Mouse (Mus musculus): ENCODE results near the gene P2ry2. TPM values are rescaled to one million over a fixed set of nuclear protein-coding genes. Genes with fewer than 3 reads are reported as not detected.

P2ry2 gene
- polyA plus RNA-seq, 1 experiment from 2014 or later, result 4.2 TPM

DNA sequence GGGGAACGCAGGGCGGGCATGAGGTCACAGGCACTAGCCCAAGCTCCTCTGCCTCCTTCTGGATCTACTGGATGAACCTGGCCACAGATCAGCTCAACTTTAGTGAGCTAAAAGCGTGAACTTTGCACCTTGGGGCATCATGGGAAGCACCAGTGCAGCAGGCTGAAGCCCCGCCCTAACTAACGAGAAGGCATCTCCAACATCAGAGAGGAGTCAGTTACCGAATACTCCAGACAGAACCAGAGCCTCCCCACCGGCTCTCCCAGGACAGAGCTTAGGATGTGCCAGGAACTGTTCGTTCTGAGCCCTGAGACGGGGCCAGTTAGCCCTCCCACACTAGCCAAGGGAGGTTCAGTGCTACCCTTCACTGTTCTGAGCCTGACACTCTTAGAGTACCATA is 44.8 kb downstream of the P2ry2 start:
- ATAC-seq (replicated peaks; ENCODE audit: low FRiP score, low read depth) (no peak), DNase-seq (ENCODE audit: low spot score) (no peak)
- H3K27me3 ChIP-seq (ENCODE audit: insufficient read depth, low read length), result no peaks in the 10 kb centered on the region
- H3K9me3 ChIP-seq (replicated peaks; ENCODE audit: low read length), result no peaks in the 10 kb centered on the region
- H3K4me2 ChIP-seq (ENCODE audit: low read length), result no peak overlapping the region
- no peaks in the 10 kb centered on the region for H3K4me1 ChIP-seq (replicated peaks; ENCODE audit: insufficient read depth, low read length)
- no peak overlapping the region for H3K4me3 ChIP-seq (replicated peaks; ENCODE audit: low read depth, low read length)
- no peak overlapping the region for H3K27ac ChIP-seq
- H3K9ac ChIP-seq (ENCODE audit: low read depth, low read length), result no peak overlapping the region
- H3K36me3 ChIP-seq (ENCODE audit: insufficient read depth, low read length), result no peaks in the 10 kb centered on the region
- no peak for TF ChIP-seq CTCF (IDR thresholded peaks at IDR 0.05; ENCODE audit: low read depth)
- WGBS, result 71% methylated on average over 9 of the region's 9 CpGs

- DNase-seq (ENCODE audit: low spot score) (no peak), ATAC-seq (replicated peaks; ENCODE audit: low FRiP score, low read depth) (no peak)
- Histone ChIP-seq H3K27ac (no peak overlapping the region), H3K9me3 (replicated peaks; ENCODE audit: low read length) (no peaks in the 10 kb centered on the region), H3K4me2 (ENCODE audit: low read length) (no peak overlapping the region), H3K4me1 (replicated peaks; ENCODE audit: insufficient read depth, low read length) (no peaks in the 10 kb centered on the region), H3K36me3 (ENCODE audit: insufficient read depth, low read length) (no peaks in the 10 kb centered on the region), H3K27me3 (ENCODE audit: insufficient read depth, low read length) (no peaks in the 10 kb centered on the region), H3K4me3 (replicated peaks; ENCODE audit: low read depth, low read length) (no peak overlapping the region), H3K9ac (ENCODE audit: low read depth, low read length) (no peak overlapping the region)
- 90% methylated on average over 7 of the region's 7 CpGs for WGBS
- TF ChIP-seq CTCF (IDR thresholded peaks at IDR 0.05; ENCODE audit: low read depth), result no peak
These were observed 46.7 kb downstream of the P2ry2 start for GRCm38 (mm10) chr7:100966014-100966413.

DNA sequence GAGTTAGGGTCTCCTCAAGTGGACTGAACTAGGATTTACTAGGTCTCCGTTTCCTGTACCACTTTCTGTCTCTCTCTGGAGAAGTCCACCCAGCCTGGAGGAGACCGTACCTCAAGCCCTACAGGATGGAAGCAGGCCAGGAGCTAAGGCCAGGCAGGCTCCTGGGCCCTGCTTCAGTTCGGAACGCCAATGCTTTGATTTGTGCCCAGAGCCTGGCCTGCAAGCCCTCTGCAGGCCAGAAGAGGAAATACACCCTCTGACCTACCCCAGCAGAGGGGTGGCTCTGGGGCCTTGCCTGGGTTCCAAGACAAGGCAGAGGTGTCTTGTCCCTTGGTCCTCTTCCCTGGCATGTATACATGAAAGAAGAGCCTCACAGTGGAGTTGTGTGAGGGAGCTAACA is 47.6 kb downstream of the P2ry2 start:
- no peak overlapping the region for H3K4me2 ChIP-seq (ENCODE audit: low read length)
- H3K9me3 ChIP-seq (replicated peaks; ENCODE audit: low read length), result no peaks in the 10 kb centered on the region
- WGBS, result 25% methylated on average over 4 of the region's 4 CpGs
- H3K27me3 ChIP-seq (ENCODE audit: insufficient read depth, low read length), result no peaks in the 10 kb centered on the region
- no peak overlapping the region for H3K4me3 ChIP-seq (replicated peaks; ENCODE audit: low read depth, low read length)
- peak; percentile 60 for ATAC-seq (replicated peaks; ENCODE audit: low FRiP score, low read depth)
- peak; percentile 78 for TF ChIP-seq CTCF (IDR thresholded peaks at IDR 0.05; ENCODE audit: low read depth)
- peak; percentile 72 for DNase-seq (ENCODE audit: low spot score)
- H3K27ac ChIP-seq, result no peak overlapping the region
- H3K9ac ChIP-seq (ENCODE audit: low read depth, low read length), result no peak overlapping the region
- H3K4me1 ChIP-seq (replicated peaks; ENCODE audit: insufficient read depth, low read length), result no peaks in the 10 kb centered on the region
- H3K36me3 ChIP-seq (ENCODE audit: insufficient read depth, low read length), result no peaks in the 10 kb centered on the region

GRCm38 (mm10) chr7:100964242-100964641 is 48.4 kb downstream of the P2ry2 start:
- no peak overlapping the region for H3K4me2 ChIP-seq (ENCODE audit: low read length)
- ATAC-seq (replicated peaks; ENCODE audit: low FRiP score, low read depth), result no peak
- no peak overlapping the region for H3K4me3 ChIP-seq (replicated peaks; ENCODE audit: low read depth, low read length)
- no peak overlapping the region for H3K9ac ChIP-seq (ENCODE audit: low read depth, low read length)
- WGBS, result 84% methylated on average over 6 of the region's 6 CpGs
- no peak for TF ChIP-seq CTCF (IDR thresholded peaks at IDR 0.05; ENCODE audit: low read depth)
- no peak for DNase-seq (ENCODE audit: low spot score)
- no peak overlapping the region for H3K27ac ChIP-seq
- H3K9me3 ChIP-seq (replicated peaks; ENCODE audit: low read length), result no peaks in the 10 kb centered on the region
- H3K36me3 ChIP-seq (ENCODE audit: insufficient read depth, low read length), result no peaks in the 10 kb centered on the region
- H3K27me3 ChIP-seq (ENCODE audit: insufficient read depth, low read length), result no peaks in the 10 kb centered on the region
- H3K4me1 ChIP-seq (replicated peaks; ENCODE audit: insufficient read depth, low read length), result no peaks in the 10 kb centered on the region

DNA sequence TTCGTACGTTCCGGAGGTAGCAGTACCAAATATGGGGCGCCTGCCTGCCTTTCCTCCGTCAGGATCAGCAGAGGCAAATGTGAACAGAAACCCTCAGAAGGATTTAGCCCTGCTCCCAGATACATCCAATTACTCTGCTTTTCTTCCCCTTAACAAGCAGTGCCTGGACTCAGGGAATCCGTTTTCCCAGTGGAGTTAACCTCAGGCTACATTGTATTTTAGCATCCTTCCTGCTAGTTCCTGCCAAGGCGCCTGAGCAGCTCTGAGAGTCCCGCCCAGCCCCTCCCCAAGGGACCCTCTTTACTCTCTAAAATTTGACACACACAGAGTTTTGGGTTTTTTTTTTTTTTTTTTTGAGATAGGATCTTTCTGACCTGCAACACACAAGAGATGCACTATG is 49.3 kb downstream of the P2ry2 start:
- no peaks in the 10 kb centered on the region for H3K9me3 ChIP-seq (replicated peaks; ENCODE audit: low read length)
- no peak for TF ChIP-seq CTCF (IDR thresholded peaks at IDR 0.05; ENCODE audit: low read depth)
- H3K9ac ChIP-seq (ENCODE audit: low read depth, low read length), result no peak overlapping the region
- no peak overlapping the region for H3K4me3 ChIP-seq (replicated peaks; ENCODE audit: low read depth, low read length)
- H3K4me1 ChIP-seq (replicated peaks; ENCODE audit: insufficient read depth, low read length), result no peaks in the 10 kb centered on the region
- no peaks in the 10 kb centered on the region for H3K36me3 ChIP-seq (ENCODE audit: insufficient read depth, low read length)
- DNase-seq (ENCODE audit: low spot score) (no peak), ATAC-seq (replicated peaks; ENCODE audit: low FRiP score, low read depth) (no peak)
- no peak overlapping the region for H3K4me2 ChIP-seq (ENCODE audit: low read length)
- H3K27ac ChIP-seq, result no peak overlapping the region
- no peaks in the 10 kb centered on the region for H3K27me3 ChIP-seq (ENCODE audit: insufficient read depth, low read length)
- 71% methylated on average over 8 of the region's 8 CpGs for WGBS

DNA sequence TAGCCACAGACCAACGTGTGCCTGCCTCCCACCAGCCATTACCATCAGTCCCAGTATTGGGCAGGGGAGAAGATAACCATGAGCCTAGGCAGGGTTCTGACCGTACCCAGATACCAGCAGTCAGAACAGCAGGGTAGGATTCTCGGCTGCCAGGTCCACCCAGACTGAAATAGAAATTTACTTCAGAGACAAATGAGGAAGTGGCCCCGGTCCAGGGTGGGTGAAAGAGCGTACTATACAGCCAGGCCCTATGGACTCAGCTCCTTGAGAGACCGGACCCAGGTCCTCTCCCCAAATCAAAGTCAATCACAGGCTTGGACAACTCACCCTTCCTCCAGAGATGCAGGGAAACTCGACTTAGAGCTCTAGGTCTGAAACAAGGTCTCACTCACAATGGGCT is 51.5 kb downstream of the P2ry2 start:
- WGBS, result 71% methylated on average over 7 of the region's 7 CpGs
- no peaks in the 10 kb centered on the region for H3K36me3 ChIP-seq (ENCODE audit: insufficient read depth, low read length)

GRCm38 (mm10) chr7:100960462-100960861 is 52.2 kb downstream of the P2ry2 start:
- Histone ChIP-seq H3K4me2 (ENCODE audit: low read length) (no peak overlapping the region), H3K4me1 (replicated peaks; ENCODE audit: insufficient read depth, low read length) (no peaks in the 10 kb centered on the region), H3K9ac (ENCODE audit: low read depth, low read length) (no peak overlapping the region), H3K9me3 (replicated peaks; ENCODE audit: low read length) (no peaks in the 10 kb centered on the region), H3K4me3 (replicated peaks; ENCODE audit: low read depth, low read length) (no peak overlapping the region), H3K27me3 (ENCODE audit: insufficient read depth, low read length) (no peaks in the 10 kb centered on the region), H3K27ac (no peak overlapping the region), H3K36me3 (ENCODE audit: insufficient read depth, low read length) (no peaks in the 10 kb centered on the region)
- no peak for TF ChIP-seq CTCF (IDR thresholded peaks at IDR 0.05; ENCODE audit: low read depth)
- 75% methylated on average over 2 of the region's 2 CpGs for WGBS
- DNase-seq (ENCODE audit: low spot score) (no peak), ATAC-seq (replicated peaks; ENCODE audit: low FRiP score, low read depth) (no peak)

More for the DNA sequence above, 51.5 kb downstream of the P2ry2 start:
- Histone ChIP-seq H3K4me2 (ENCODE audit: low read length) (no peak overlapping the region), H3K4me1 (replicated peaks; ENCODE audit: insufficient read depth, low read length) (no peaks in the 10 kb centered on the region), H3K4me3 (replicated peaks; ENCODE audit: low read depth, low read length) (no peak overlapping the region), H3K27me3 (ENCODE audit: insufficient read depth, low read length) (no peaks in the 10 kb centered on the region), H3K27ac (no peak overlapping the region), H3K9me3 (replicated peaks; ENCODE audit: low read length) (no peaks in the 10 kb centered on the region), H3K9ac (ENCODE audit: low read depth, low read length) (no peak overlapping the region)
- ATAC-seq (replicated peaks; ENCODE audit: low FRiP score, low read depth) (no peak), DNase-seq (ENCODE audit: low spot score) (no peak)
- TF ChIP-seq CTCF (IDR thresholded peaks at IDR 0.05; ENCODE audit: low read depth), result no peak

Data from kidney, postnatal 0 days (tissue).